Mouse (Mus musculus) right cerebral cortex, postnatal 4 days (tissue): ENCODE data around the gene Ahdc1.

ENCODE experiments used
- DNase-seq: peaks from one replicate; pipeline ENCODE4 v3.0.0-alpha.2; 2022

The Ahdc1 gene

DNA sequence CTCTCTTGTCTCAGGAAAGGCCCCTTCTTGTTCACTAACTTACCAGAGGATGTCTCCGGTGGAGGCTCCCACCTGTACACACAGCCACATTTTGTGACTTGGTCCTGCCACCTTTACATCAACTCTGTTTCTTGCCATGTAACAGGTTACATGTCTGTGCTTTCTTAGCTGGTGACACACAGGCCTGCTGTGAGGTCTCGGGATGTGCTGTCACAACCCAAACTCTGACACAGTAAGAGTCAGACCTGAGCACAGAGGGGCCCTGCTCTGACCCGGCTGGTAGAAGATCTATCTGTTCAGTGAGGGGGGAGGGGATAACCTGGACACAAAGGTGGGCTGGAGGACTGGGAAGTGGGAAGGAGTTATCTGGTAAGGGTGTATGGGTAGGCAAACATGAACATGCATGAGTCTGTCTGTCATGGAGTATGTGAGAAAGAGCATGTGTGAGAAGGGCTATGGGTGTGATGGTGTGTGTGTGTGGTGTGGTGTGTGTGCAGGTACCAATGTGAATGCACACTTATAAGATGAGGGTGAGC, 7.3 kb downstream of the Ahdc1 start:
- DNase-seq, result no peak

- no peak for DNase-seq
These were observed 9.7 kb downstream of the Ahdc1 start for GRCm38 (mm10) chr4:133020721-133021120.

DNA sequence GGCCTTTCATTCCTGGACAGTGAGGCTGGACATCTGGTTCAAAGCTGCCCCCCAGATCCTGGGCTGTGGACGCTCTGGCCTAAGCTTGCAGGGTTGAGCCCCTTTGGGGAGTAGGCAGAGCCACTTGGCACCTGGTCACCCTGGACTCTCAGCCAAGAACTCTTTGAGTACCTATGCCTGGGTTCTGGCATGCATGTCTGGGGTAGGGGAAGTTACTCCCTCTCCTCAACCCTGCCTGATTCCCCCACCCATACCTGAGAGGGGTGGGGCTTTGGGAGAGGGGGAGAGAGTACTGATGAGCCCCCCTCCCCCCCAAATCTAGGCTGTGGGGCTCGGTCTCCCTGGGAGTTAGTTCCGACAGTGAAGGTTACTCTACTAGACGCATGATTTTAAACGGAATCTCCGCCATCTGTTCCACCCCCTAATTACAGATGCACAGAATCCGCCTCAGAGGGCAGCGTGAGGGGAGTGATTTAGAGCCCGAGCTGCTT, 10.2 kb downstream of the Ahdc1 start:
- no peak for DNase-seq

DNA sequence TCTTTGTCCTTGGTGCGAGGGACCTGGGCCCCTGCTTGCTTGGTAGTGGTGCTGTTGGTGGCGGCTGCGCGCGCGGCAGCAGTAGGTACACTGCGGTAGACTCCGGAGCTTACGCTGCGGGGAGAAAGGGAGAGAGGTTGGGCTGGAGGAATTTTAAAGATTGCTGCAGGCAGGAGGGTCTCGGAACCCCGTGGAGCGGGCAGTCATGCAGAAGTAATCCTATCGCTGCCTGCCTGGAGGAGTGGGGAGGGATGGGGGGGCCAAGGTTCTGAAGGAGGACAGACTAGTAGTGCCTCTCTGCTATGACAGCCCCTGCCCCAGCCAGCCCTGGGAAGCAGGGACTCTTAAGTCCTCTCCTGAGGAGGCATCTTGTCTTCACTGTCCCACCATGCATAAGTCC, 11.2 kb downstream of the Ahdc1 start:
- DNase-seq, result no peak

GRCm38 (mm10) chr4:133022954-133023635, 12.0 kb downstream of the Ahdc1 start:
- DNase-seq, result no peak

DNA sequence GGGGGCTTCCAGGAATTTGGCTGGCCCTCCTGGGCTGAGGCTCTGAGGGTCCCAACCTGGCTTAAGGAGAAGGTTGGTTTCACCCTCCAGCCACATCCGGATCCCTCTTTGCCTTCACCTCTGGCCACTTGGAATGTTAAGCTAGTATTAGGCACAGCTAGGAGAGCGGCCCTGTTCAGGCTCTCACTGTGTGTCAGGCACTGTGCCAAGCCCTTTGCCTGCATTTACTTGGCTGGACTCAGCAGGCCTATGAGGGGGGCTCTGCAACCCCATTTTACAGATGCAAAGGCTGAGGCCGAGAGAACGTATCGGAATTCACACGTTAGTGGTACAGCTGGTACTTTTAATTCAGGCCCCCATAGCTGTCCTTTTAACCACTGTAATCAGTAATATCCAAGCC, 12.6 kb downstream of the Ahdc1 start:
- DNase-seq, result no peak

- DNase-seq, result no peak
These were observed 13.3 kb downstream of the Ahdc1 start for GRCm38 (mm10) chr4:133024404-133024803.

- no peak for DNase-seq
These were observed 14.1 kb downstream of the Ahdc1 start for GRCm38 (mm10) chr4:133024969-133025685.

DNA sequence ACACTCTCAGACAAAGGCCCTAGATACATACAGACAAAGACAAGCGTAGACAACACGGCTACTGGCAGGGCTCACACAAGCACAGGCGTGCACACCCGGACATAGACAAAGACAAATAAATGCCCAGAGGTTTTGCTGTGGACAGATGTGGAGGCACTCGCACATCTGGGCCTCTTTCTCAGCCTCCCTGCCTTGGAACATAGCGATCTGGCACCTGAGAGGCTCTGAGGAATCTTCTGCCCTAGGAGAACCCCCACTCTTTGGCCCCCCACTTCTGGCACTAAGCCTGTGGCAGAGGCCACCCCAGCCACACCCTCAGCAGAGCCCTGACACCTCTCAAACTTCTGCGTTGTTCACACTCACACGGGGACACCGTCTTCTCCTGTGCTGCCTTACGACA, 15.2 kb downstream of the Ahdc1 start:
- DNase-seq, result no peak

DNA sequence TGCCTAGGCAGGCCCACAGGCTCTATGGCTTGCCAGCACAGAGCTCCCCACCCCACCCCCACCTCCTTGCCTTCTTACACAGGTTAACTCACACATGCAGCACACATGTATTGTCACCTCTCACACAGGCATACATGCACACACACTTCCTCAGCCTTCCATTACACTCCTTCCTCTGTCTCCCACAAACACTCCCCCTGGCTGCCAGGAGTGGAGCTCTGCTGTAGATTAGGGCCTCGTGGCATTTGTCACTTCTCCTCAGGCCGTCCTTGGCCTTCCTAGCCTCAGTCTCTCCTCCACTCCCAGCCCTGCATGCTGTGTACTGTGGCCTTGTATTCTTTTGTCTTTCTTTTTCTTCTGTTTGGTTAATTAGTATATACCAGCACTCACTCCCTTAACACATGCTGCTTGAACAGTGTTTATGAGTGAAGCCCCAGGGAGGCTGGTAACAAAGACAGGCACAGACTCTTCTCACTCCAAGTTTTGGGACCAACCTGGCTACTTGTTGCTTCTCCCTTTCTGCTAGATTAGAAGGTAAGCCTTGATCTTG, 15.8 kb downstream of the Ahdc1 start:
- no peak for DNase-seq

DNA sequence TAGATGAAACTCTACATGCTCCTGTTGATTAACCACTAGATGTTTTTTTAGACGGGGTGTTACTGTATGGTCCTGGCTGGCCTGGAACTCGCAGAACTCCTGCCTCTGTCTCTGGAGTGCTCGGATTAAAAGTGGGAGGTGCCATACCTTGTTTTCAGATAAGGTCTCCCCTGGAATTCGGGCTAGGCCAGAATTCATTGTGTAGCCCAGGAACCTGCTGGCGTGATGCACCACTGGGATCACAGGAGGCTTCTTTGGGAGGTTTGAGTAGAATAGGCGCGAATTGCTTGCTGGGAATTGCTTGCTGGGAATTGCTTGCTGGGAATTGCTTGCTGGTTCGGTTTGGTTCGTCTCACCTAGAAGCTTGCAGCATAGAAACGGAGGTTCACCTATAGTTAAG, 16.7 kb downstream of the Ahdc1 start:
- DNase-seq, result no peak

GRCm38 (mm10) chr4:133028193-133028592, 17.1 kb downstream of the Ahdc1 start:
- DNase-seq, result no peak

DNA sequence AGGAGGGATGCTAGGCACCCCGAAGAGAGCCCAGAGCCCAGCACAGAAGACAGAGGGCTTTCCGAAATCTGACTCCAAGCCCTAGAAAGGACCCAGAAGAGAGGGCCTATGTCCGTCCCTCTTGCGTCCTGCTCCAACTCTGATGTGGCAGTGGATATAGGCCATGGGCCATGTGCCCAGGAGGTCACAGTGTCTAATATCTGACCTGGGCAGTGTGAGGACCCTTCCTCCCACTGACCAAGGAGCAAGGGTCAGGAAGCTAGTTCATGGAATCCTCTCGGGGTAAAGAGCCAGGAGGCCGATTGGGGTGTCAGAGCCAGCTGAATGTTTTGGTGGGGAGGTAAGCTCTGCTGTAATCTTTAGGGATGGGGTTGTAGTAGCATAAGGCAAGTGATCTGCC, 17.8 kb downstream of the Ahdc1 start:
- DNase-seq, result no peak

DNA sequence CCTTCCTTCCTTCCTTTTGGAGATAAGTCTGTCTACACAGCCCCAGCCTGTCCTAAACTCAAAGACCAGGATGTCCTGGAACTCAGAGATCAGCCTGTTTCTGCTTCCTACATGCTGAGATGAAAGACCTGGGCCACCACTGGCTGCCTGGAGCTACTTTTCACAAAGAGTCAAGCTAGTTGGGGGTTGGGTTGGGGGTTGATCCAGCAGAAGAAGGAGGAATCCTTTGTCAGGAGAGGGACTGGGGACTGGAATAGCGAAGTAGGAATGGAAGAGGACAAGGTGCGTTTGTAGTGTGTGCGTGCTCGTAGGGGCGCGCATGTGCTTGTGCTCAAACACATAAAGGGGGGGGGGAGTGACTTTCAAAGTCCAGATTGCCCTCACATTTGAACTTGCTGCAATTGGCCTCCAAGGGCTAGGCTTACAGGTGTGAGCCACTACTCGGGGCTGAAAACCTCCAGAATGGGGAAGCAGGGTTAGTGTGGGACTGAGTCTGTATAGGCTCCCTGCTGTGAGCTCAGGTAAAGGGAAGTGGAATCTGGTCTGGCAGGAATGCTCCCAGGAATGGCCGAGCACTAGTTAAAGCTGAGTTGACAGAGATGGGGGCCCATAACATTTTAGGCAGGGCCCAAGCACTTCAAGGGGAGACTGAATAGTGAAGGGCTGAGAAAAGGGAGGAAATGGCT, 21.5 kb downstream of the Ahdc1 start:
- no peak for DNase-seq

DNA sequence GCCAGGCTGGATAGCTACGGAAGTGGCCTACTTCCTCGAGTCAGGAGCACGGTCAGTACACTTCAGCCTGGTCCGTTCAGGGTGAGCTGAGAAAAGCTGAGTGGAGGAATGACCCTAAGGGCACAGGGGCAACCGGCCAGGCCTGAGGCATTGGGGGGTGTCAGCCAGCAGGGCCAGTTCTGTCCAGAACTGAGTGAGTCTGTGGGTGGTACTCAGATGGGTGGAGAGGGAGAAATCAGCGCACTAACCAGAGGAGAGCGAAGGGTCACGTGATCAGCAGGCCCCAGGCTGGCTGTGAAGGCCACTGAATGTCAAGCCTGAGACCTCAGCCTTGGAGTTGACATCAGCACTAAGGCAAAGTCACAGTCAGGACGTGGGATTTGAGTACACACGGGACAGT, 23.4 kb downstream of the Ahdc1 start:
- DNase-seq, result no peak

- no peak for DNase-seq
These were observed 24.4 kb downstream of the Ahdc1 start for GRCm38 (mm10) chr4:133035446-133035845.

- no peak for DNase-seq
These were observed 24.9 kb downstream of the Ahdc1 start for GRCm38 (mm10) chr4:133035946-133036345.

DNA sequence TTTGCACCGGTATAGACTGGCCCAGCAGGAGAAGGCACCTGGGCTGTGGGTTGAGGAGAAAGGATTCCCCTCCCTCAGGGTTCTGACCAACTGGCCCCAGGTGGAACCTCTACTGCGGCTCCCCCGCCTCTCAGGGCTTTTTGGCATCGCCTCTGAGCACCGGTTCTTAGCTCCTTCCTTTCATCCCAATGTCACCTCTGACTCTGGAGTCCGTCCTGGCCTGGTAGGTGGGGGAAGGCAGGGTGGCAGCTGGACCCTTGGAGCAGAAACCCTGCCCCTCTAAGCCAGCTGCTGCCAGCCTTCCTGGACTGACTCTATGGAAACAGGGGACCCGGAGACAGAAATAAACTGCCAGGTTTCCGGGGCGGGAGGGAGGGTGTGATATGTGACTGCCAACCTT, 26.2 kb downstream of the Ahdc1 start:
- no peak for DNase-seq

DNA sequence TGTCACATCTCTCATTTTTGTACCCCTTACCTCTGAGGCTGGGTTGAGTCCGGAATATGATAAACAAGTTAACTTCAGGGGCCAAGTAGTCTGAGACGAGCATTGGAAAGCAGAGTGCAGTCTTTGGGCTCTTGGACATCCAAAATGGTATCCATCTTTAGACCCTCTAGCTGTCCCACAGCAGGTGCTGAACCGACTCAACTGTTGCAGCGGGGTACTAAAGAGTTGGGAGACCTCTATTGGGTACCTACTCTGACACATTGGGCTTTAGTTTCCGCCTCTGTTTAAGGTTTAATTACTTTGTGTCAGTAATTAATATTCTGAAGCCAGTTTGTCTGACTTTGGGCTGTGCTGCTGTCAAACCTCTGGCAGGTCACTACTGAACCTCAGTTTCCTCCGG, 26.7 kb downstream of the Ahdc1 start:
- no peak for DNase-seq

GRCm38 (mm10) chr4:133038521-133039115, 27.6 kb downstream of the Ahdc1 start:
- no peak for DNase-seq

GRCm38 (mm10) chr4:133039116-133039819, 28.2 kb downstream of the Ahdc1 start:
- no peak for DNase-seq

- DNase-seq, result no peak
These were observed 28.8 kb downstream of the Ahdc1 start for GRCm38 (mm10) chr4:133039832-133040231.
